Mouse (Mus musculus): ENCODE measurements around the gene Tpk1.

DNA sequence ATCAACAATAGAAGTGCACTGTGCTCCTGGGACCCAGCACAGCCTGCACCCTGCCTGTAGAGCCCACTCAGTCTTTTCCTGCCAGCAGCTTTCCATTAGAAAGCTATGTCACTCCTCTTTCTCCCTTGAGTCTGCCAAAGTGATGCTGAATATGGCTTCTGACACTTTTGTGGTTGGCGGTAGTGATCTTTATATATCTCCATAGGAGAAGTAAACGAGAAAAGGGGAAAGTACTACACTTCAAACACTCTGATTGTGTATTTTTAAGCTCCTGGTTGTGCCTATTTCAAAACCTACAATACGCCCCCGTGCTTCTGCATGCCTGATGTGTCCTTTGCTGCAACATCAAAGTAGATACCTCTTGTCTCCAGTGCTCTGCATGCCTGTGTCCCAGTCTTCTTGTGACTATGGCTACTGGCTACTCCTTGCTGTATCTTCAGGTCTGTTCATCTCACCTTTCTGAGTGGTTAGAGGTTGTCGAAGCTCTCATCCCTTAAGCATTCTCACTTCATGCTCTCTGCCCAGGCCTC, 302.7 kb downstream of the Tpk1 start:
- no peak for TF ChIP-seq EP300 (IDR thresholded peaks at IDR 0.05; ENCODE audit: low read depth)
- TF ChIP-seq CTCF (IDR thresholded peaks at IDR 0.05; ENCODE audit: low read depth) = no peak
